8 mouse cellular contexts compared by ENCODE assay signal in the genomic region with DNA sequence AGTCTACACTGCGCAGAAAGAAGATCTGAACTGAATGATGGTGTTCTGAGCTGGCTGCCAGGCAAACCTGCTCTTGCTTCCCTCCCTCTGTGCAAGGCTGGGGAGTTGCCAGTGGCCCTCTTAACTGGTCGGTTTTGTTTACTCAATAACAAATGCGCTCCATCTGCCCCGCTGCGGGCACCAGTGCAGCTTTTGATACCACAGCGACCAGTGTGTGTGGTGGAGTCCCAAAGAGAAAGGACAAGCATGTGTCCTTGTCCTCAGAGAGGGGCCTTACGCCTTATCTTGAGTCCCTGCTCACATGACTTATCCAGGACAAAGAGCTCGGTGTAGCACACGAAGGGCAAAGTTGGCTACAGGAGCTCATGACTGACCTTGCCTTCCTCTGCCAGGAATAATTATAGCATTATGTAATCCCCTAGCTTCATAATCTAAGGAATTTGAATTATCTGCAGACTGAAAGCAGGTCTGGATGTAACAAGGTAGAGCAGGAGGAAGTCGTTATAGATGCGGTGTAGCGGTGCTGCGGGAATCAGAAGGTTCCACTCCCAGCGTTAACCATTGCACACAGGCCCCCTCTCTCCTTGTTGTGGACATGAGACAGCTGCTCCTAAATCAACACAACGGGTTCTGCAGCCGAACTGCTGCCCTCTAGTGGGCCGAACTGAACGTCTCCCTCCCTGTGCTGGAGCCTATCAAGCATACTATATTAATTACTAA. TPM values are rescaled to one million over a fixed set of nuclear protein-coding genes. Genes with fewer than 3 reads are reported as not detected.
DNase-seq lines count a peak whose midpoint lies in the region; ATAC-seq and TF ChIP-seq lines count a peak whose summit lies in the region.

No protein-coding gene starts in this region.

- H3K4me3 ChIP-seq in brown adipose tissue, adult 24 weeks (ENCODE audit: insufficient read depth, low read depth, low read length) = no peak overlapping the region
- no peak overlapping the region for H3K4me3 ChIP-seq in forebrain, embryonic 12.5 days (replicated peaks)
- no peak overlapping the region; the same call in 1 of the 2 replicates for H3K4me3 ChIP-seq in heart, embryonic 15.5 days
- no peak overlapping the region for H3K4me3 ChIP-seq in liver, embryonic 12.5 days
- no peak overlapping the region for H3K4me3 ChIP-seq in neural tube, embryonic 11.5 days (ENCODE audit: low read depth, low read length)
- no peak overlapping the region for H3K4me3 ChIP-seq in stomach, postnatal 0 days (ENCODE audit: low read depth, low read length)

- H3K9ac ChIP-seq in forebrain, embryonic 12.5 days = no peak overlapping the region
- 0 out of 2 replicates have a peak overlapping the region, but pooled peaks have one; percentile 34 for H3K9ac ChIP-seq in heart, embryonic 15.5 days
- H3K9ac ChIP-seq in liver, embryonic 12.5 days = no peak overlapping the region
- no peak overlapping the region for H3K9ac ChIP-seq in neural tube, embryonic 11.5 days (ENCODE audit: low read length)
- no peak overlapping the region for H3K9ac ChIP-seq in stomach, postnatal 0 days (ENCODE audit: low read length)

- TF ChIP-seq CTCF in stomach, postnatal 0 days (IDR thresholded peaks at IDR 0.05; ENCODE audit: low read depth) = peak; percentile 90

- H3K27ac ChIP-seq in brown adipose tissue, adult 24 weeks (replicated peaks; ENCODE audit: low read depth, low read length) = peak overlapping the region; percentile 87
- 0 out of 2 replicates have a peak overlapping the region, but pooled peaks have one; percentile 63 for H3K27ac ChIP-seq in forebrain, embryonic 12.5 days
- peak overlapping the region; percentile 93 for H3K27ac ChIP-seq in heart, embryonic 15.5 days
- H3K27ac ChIP-seq in liver, embryonic 12.5 days = no peak overlapping the region
- H3K27ac ChIP-seq in neural tube, embryonic 11.5 days (ENCODE audit: low read depth, low read length) = no peak overlapping the region
- H3K27ac ChIP-seq in stomach, postnatal 0 days (replicated peaks) = peak overlapping the region; percentile 70

- H3K9me3 ChIP-seq in forebrain, embryonic 12.5 days = no peaks in the 10 kb centered on the region
- H3K9me3 ChIP-seq in heart, embryonic 15.5 days (replicated peaks) = no peaks in the 10 kb centered on the region
- no peaks in the 10 kb centered on the region for H3K9me3 ChIP-seq in liver, embryonic 12.5 days (replicated peaks)
- no peaks in the 10 kb centered on the region for H3K9me3 ChIP-seq in neural tube, embryonic 11.5 days (ENCODE audit: control insufficient read depth, low read length)
- H3K9me3 ChIP-seq in stomach, postnatal 0 days (ENCODE audit: control insufficient read depth, low read length) = no peaks in the 10 kb centered on the region

- ATAC-seq in forebrain, embryonic 12.5 days (ENCODE audit: low FRiP score) = peak; percentile 88
- ATAC-seq in heart, embryonic 15.5 days (replicated peaks; ENCODE audit: insufficient number of reproducible peaks, insufficient read depth, low FRiP score, low read depth) = peak; percentile 95
- 0 out of 2 replicates have a peak, but pooled peaks have one; percentile 35 for ATAC-seq in liver, embryonic 12.5 days
- ATAC-seq in neural tube, embryonic 11.5 days (ENCODE audit: insufficient read depth, low FRiP score, low TSS enrichment) = peak; percentile 77
- peak; percentile 83 for ATAC-seq in stomach, postnatal 0 days (ENCODE audit: low FRiP score, low TSS enrichment)

- H3K27me3 ChIP-seq in forebrain, embryonic 12.5 days = no peaks in the 10 kb centered on the region
- H3K27me3 ChIP-seq in heart, embryonic 15.5 days = no peaks in the 10 kb centered on the region
- H3K27me3 ChIP-seq in liver, embryonic 12.5 days (replicated peaks) = no peaks in the 10 kb centered on the region
- H3K27me3 ChIP-seq in neural tube, embryonic 11.5 days (ENCODE audit: control insufficient read depth, insufficient read depth, low read length) = no peaks in the 10 kb centered on the region
- H3K27me3 ChIP-seq in stomach, postnatal 0 days (ENCODE audit: control insufficient read depth, insufficient read depth, low read length) = no peaks in the 10 kb centered on the region

- H3K4me2 ChIP-seq in forebrain, embryonic 12.5 days = no peak overlapping the region
- peak overlapping the region; percentile 45 for H3K4me2 ChIP-seq in heart, embryonic 15.5 days
- no peak overlapping the region for H3K4me2 ChIP-seq in liver, embryonic 12.5 days
- H3K4me2 ChIP-seq in neural tube, embryonic 11.5 days (ENCODE audit: low read depth) = no peak overlapping the region
- peak overlapping the region; percentile 26; the same call in 1 of the 2 replicates for H3K4me2 ChIP-seq in stomach, postnatal 0 days (replicated peaks; ENCODE audit: low read depth)

- H3K36me3 ChIP-seq in forebrain, embryonic 12.5 days (replicated peaks) = peaks cover 22% of the 10 kb centered on the region
- peaks cover 15% of the 10 kb centered on the region for H3K36me3 ChIP-seq in heart, embryonic 15.5 days
- no peaks in the 10 kb centered on the region for H3K36me3 ChIP-seq in liver, embryonic 12.5 days
- 0 out of 2 replicates have a peak, but pooled peaks cover 2% of the 10 kb centered on the region for H3K36me3 ChIP-seq in neural tube, embryonic 11.5 days (ENCODE audit: control insufficient read depth, insufficient read depth, low read length)
- no peaks in the 10 kb centered on the region for H3K36me3 ChIP-seq in stomach, postnatal 0 days (ENCODE audit: control insufficient read depth, insufficient read depth, low read length)

- peak; percentile 37 to 48 for DNase-seq in CD8-positive naive resting alpha-beta T cell, adult 2 months (ENCODE audit: low read depth in 2 of 2, low spot score in 2 of 2)
- peak; percentile 91 for DNase-seq in kidney, postnatal 10 days
- peak; percentile 82 for DNase-seq in neural tube, embryonic 11.5 days (ENCODE audit: low spot score)
- peak; percentile 79 for DNase-seq in stomach, postnatal 0 days (ENCODE audit: low spot score)

- WGBS in forebrain, embryonic 12.5 days = 33% methylated on average over 18 of the region's 18 CpGs
- WGBS in heart, embryonic 15.5 days = 12% methylated on average over 18 of the region's 18 CpGs
- WGBS in liver, embryonic 12.5 days (ENCODE audit: insufficient replicate concordance) = 39% methylated on average over 18 of the region's 18 CpGs
- WGBS in neural tube, embryonic 11.5 days = 39% methylated on average over 18 of the region's 18 CpGs
- WGBS in stomach, postnatal 0 days = 18% methylated on average over 18 of the region's 18 CpGs

- TF ChIP-seq EP300 in stomach, postnatal 0 days (optimal IDR thresholded peaks at IDR 0.05) = no peak

- H3K4me1 ChIP-seq in brown adipose tissue, adult 24 weeks (ENCODE audit: control insufficient read depth, insufficient read depth, insufficient read length, low read length) = peaks cover 4% of the 10 kb centered on the region; the same call in 1 of the 2 replicates
- H3K4me1 ChIP-seq in forebrain, embryonic 12.5 days = peaks cover 6% of the 10 kb centered on the region
- H3K4me1 ChIP-seq in heart, embryonic 15.5 days (replicated peaks) = peaks cover 21% of the 10 kb centered on the region
- H3K4me1 ChIP-seq in liver, embryonic 12.5 days = peaks cover 13% of the 10 kb centered on the region
- H3K4me1 ChIP-seq in neural tube, embryonic 11.5 days (ENCODE audit: control insufficient read depth, insufficient read depth, low read length) = peaks cover 3% of the 10 kb centered on the region; the same call in 1 of the 2 replicates
- no peaks in the 10 kb centered on the region; the same call in 1 of the 2 replicates for H3K4me1 ChIP-seq in stomach, postnatal 0 days (replicated peaks; ENCODE audit: control insufficient read depth, insufficient read depth)

RNA-seq across cellular contexts. Expression of gene F3, which starts 12.8 kb away (rescaled TPM):
- 32.7 and 54.0 TPM in 2 replicates for polyA plus RNA-seq in brown adipose tissue, adult 24 weeks (2012; ENCODE audit: insufficient read depth, insufficient read length, missing spikeins)
- polyA plus RNA-seq in forebrain, embryonic 12.5 days (2016; fragmentation: Nextera tagmentation; extraction: Ambion mirVana) = 6.7 and 7.3 TPM in 2 replicates
- 7.7 and 10.7 TPM in 2 replicates for polyA plus RNA-seq in heart, embryonic 15.5 days (2015; fragmentation: Nextera tagmentation; extraction: Ambion mirVana)
- 0.42 and 0.43 TPM in 2 replicates for polyA plus RNA-seq in liver, embryonic 12.5 days (2016; fragmentation: Nextera tagmentation; extraction: Ambion mirVana)
- 8.2 and 9.0 TPM in 2 replicates for polyA plus RNA-seq in neural tube, embryonic 11.5 days (2014; fragmentation: Nextera tagmentation; extraction: Ambion mirVana)
- 26.8 and 29.2 TPM in 2 replicates for polyA plus RNA-seq in stomach, postnatal 0 days (2015; fragmentation: Nextera tagmentation; extraction: Ambion mirVana)

Comparison
In these comparisons a context has a peak if more than half of its experiments do, and no peak if none do; other contexts are left out.
1. H3K27ac ChIP-seq: peak in brown adipose tissue, adult 24 weeks (single experiment), forebrain, embryonic 12.5 days (single experiment), heart, embryonic 15.5 days (single experiment) and stomach, postnatal 0 days (single experiment); none in liver, embryonic 12.5 days (single experiment) and neural tube, embryonic 11.5 days (single experiment).
2. ATAC-seq: peak in every context shown above with its lines; median percentile 95 in heart, embryonic 15.5 days; 88 in forebrain, embryonic 12.5 days; 83 in stomach, postnatal 0 days; 77 in neural tube, embryonic 11.5 days; 35 in liver, embryonic 12.5 days.
3. H3K4me2 ChIP-seq: peak in heart, embryonic 15.5 days (single experiment) and stomach, postnatal 0 days (single experiment); none in forebrain, embryonic 12.5 days (single experiment), liver, embryonic 12.5 days (single experiment) and neural tube, embryonic 11.5 days (single experiment).
4. Peak in every context shown above with its lines, with median percentiles within 50 percentile points of each other: DNase-seq.